Mouse (Mus musculus): ENCODE measurements around the gene 6720489N17Rik. TPM values are rescaled to one million over a fixed set of nuclear protein-coding genes. Genes with fewer than 3 reads are reported as not detected.
"Not testable (repeated sequence)": the region's sequence is repeated elsewhere in the genome, so short reads cannot be mapped to it uniquely, and the experiment has no call there.

The 6720489N17Rik gene
- polyA plus RNA-seq (2014; fragmentation: Nextera tagmentation; extraction: Ambion mirVana), result 16.6 and 20.0 TPM in 2 replicates

DNA sequence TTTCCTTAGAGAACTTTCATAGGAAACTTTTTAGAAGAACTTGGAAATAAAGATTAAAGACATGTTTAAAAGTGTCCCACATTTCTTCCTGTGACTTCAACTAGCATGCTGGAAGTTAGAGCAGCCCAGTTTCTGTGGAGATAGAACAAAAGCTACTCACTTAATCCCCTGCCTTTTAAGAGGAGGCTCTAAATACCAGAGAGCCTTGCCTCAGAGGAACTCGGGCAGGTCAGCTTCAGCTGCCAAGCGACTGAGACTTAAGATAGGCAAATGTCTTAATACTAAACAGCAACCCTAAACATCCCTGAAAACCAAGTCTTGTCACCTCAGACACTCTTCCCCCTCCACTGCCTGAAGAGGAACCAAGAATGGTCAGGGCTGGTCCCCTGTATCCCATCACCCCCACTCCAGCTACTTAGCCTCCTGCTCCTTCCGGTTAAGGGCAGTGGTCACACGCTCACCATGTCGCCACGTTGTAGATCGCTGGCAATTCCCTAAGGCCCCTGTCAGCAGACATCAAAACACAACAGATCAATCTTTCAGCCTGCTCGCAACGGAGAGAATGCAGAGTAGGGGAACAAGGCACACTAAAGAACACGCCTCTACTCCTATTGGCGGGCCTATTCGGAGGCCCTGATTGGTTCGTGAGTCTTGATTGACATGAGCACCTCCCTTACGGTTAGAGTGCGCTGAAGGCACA is at the start of gene 6720489N17Rik:
6720489N17Rik (minus strand) TSS at position 606 of the 700 bp plus-strand sequence.
- not testable (repeated sequence) for H3K4me1 ChIP-seq (ENCODE audit: control insufficient read depth, insufficient read depth, low read length)

DNA sequence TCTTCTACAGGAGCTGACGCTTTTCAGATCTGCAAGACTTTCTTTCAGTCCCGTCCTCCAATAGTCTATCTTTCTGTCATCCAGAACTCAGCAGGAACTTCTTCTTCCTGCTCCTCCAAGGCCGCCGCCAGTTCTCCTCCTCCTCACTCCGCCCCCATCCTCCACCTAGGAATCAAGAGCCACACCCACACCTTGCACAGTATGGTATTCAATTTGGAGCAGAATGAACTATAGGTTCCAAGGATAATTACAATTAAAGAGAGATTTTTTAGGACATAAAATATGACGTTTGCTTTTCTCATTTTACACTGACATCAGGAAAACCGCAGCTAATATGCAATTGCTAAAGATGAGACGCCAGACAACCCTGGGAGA is 29.4 kb upstream of the 6720489N17Rik start:
- Histone ChIP-seq H3K9ac (ENCODE audit: low read depth, low read length) (peak overlapping the region; percentile 63; the same call in 1 of the 2 replicates), H3K4me1 (ENCODE audit: control insufficient read depth, insufficient read depth, low read length) (no peaks in the 10 kb centered on the region), H3K36me3 (ENCODE audit: control insufficient read depth, insufficient read depth, low read length) (no peaks in the 10 kb centered on the region), H3K27me3 (ENCODE audit: control insufficient read depth, insufficient read depth, low read length) (no peaks in the 10 kb centered on the region), H3K4me3 (ENCODE audit: low read length) (peak overlapping the region; percentile 56), H3K9me3 (ENCODE audit: control insufficient read depth, low read length) (peaks cover 8% of the 10 kb centered on the region; the same call in 1 of the 2 replicates), H3K27ac (ENCODE audit: low read depth, low read length) (no peak overlapping the region), H3K4me2 (replicated peaks; ENCODE audit: low read depth, low read length) (peak overlapping the region; percentile 38)
- ATAC-seq (ENCODE audit: low FRiP score, low TSS enrichment), result peak; percentile 90
- 24% methylated on average over 8 of the region's 8 CpGs for whole genome bisulfite sequencing

More for the DNA sequence above, at the start of gene 6720489N17Rik:
- peak within 1 kb of the TSS; percentile 35; the same call in 1 of the 2 replicates for H3K9ac ChIP-seq (ENCODE audit: low read depth, low read length)
- ATAC-seq (ENCODE audit: low FRiP score, low TSS enrichment), result peak; percentile 100
- H3K4me2 ChIP-seq (replicated peaks; ENCODE audit: low read depth, low read length), result peak within 1 kb of the TSS; percentile 35
- H3K4me3 ChIP-seq (ENCODE audit: low read length), result peak within 1 kb of the TSS; percentile 39
- not testable (repeated sequence) for H3K36me3 ChIP-seq (ENCODE audit: control insufficient read depth, insufficient read depth, low read length); H3K27ac ChIP-seq (ENCODE audit: low read depth, low read length); H3K9me3 ChIP-seq (ENCODE audit: control insufficient read depth, low read length); H3K27me3 ChIP-seq (ENCODE audit: control insufficient read depth, insufficient read depth, low read length)
- 1% methylated on average over 15 of the region's 15 CpGs for WGBS

DNA sequence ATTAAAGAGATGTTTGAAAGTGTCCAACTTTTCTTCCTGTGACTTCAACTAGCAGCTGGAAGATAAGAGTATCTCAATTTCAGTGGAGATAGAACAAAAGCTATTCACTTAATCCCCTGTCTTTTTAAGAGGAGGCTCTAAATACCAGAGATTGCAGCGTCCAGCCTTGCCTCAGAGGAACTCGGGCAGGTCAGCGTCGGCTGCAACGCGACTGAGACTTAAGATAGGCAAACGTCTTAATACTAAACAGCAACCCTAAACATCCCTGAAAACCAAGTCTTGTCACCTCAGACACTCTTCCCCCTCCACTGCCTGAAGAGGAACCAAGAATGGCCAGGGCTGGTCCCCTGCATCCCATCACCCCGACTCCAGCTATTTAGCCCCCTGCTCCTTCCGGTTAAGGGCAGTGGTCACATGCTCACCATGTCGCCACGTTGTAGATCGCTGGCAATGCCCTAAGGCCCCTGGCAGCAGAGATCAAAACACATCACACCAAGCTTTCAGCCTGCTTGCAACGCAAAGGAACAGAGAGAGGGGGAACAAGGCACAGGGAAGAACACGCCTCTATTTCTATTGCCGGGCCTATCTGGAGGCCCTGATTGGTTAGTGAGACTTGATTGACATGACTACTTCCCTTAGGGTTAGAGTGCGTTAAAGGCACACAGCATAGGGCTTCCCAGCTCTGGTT is 28.8 kb upstream of the 6720489N17Rik start:
- Histone ChIP-seq H3K4me2 (replicated peaks; ENCODE audit: low read depth, low read length) (peak overlapping the region; percentile 38), H3K9ac (ENCODE audit: low read depth, low read length) (peak overlapping the region; percentile 63), H3K4me3 (ENCODE audit: low read length) (peak overlapping the region; percentile 56)
- H3K27me3 ChIP-seq (ENCODE audit: control insufficient read depth, insufficient read depth, low read length); H3K9me3 ChIP-seq (ENCODE audit: control insufficient read depth, low read length); H3K4me1 ChIP-seq (ENCODE audit: control insufficient read depth, insufficient read depth, low read length); H3K36me3 ChIP-seq (ENCODE audit: control insufficient read depth, insufficient read depth, low read length); H3K27ac ChIP-seq (ENCODE audit: low read depth, low read length): not testable (repeated sequence)
- peak; percentile 100 for ATAC-seq (ENCODE audit: low FRiP score, low TSS enrichment)
- WGBS, result under 1% methylated on average over 16 of the region's 16 CpGs

GRCm38 (mm10) chr13:62627071-62627470 is 3.1 kb upstream of the 6720489N17Rik start:
- not testable (repeated sequence) for H3K4me1 ChIP-seq (ENCODE audit: control insufficient read depth, insufficient read depth, low read length); H3K27ac ChIP-seq (ENCODE audit: low read depth, low read length); H3K9me3 ChIP-seq (ENCODE audit: control insufficient read depth, low read length); H3K4me3 ChIP-seq (ENCODE audit: low read length); H3K27me3 ChIP-seq (ENCODE audit: control insufficient read depth, insufficient read depth, low read length); H3K36me3 ChIP-seq (ENCODE audit: control insufficient read depth, insufficient read depth, low read length); ATAC-seq (ENCODE audit: low FRiP score, low TSS enrichment); H3K4me2 ChIP-seq (replicated peaks; ENCODE audit: low read depth, low read length); H3K9ac ChIP-seq (ENCODE audit: low read depth, low read length)
- 34% methylated on average over 1 of the region's 1 CpGs for WGBS

- Histone ChIP-seq H3K9ac (ENCODE audit: low read depth, low read length) (peak overlapping the region; percentile 18; the same call in 1 of the 2 replicates), H3K4me3 (ENCODE audit: low read length) (peak overlapping the region; percentile 39), H3K4me2 (replicated peaks; ENCODE audit: low read depth, low read length) (peak overlapping the region; percentile 35)
- not testable (repeated sequence) for H3K4me1 ChIP-seq (ENCODE audit: control insufficient read depth, insufficient read depth, low read length); H3K27me3 ChIP-seq (ENCODE audit: control insufficient read depth, insufficient read depth, low read length); H3K27ac ChIP-seq (ENCODE audit: low read depth, low read length); H3K9me3 ChIP-seq (ENCODE audit: control insufficient read depth, low read length); H3K36me3 ChIP-seq (ENCODE audit: control insufficient read depth, insufficient read depth, low read length)
- ATAC-seq (ENCODE audit: low FRiP score, low TSS enrichment), result peak; percentile 76; the same call in 1 of the 2 replicates
- 5% methylated on average over 7 of the region's 7 CpGs for WGBS
These were observed 289 bp upstream of the 6720489N17Rik start for GRCm38 (mm10) chr13:62624277-62624665.

DNA sequence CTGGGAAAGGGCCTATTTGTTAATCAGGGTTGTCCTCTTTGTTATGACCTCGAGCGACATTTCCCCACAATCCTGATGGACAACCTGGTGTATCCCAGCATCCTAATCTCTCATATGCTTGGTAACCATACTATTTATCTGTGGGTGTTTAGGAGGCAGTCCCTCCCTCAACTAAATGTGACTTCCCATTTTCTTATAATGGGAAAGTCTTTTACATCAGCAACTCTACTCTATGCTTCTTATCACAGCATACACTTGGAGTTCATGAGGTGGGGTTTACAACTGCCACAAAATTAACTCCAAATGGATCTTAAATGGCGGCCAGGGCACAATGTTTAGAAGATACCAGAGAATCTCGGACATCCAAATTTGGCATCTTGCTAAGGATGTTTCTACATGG is 6.5 kb downstream of the 6720489N17Rik start:
- not testable (repeated sequence) for H3K9me3 ChIP-seq (ENCODE audit: control insufficient read depth, low read length); H3K4me1 ChIP-seq (ENCODE audit: control insufficient read depth, insufficient read depth, low read length); H3K9ac ChIP-seq (ENCODE audit: low read depth, low read length); H3K27ac ChIP-seq (ENCODE audit: low read depth, low read length); H3K4me2 ChIP-seq (replicated peaks; ENCODE audit: low read depth, low read length); H3K27me3 ChIP-seq (ENCODE audit: control insufficient read depth, insufficient read depth, low read length); H3K36me3 ChIP-seq (ENCODE audit: control insufficient read depth, insufficient read depth, low read length); H3K4me3 ChIP-seq (ENCODE audit: low read length); ATAC-seq (ENCODE audit: low FRiP score, low TSS enrichment)
- WGBS, result 93% methylated on average over 4 of the region's 4 CpGs

GRCm38 (mm10) chr13:62571099-62571498 is 52.9 kb downstream of the 6720489N17Rik start, which contains the start of gene Zfp934:
Gene Zfp934 (minus strand): TSS chr13:62571199.
- H3K36me3 ChIP-seq (ENCODE audit: control insufficient read depth, insufficient read depth, low read length); H3K27me3 ChIP-seq (ENCODE audit: control insufficient read depth, insufficient read depth, low read length); H3K9me3 ChIP-seq (ENCODE audit: control insufficient read depth, low read length); H3K27ac ChIP-seq (ENCODE audit: low read depth, low read length); ATAC-seq (ENCODE audit: low FRiP score, low TSS enrichment); H3K4me3 ChIP-seq (ENCODE audit: low read length); H3K4me2 ChIP-seq (replicated peaks; ENCODE audit: low read depth, low read length); H3K9ac ChIP-seq (ENCODE audit: low read depth, low read length); H3K4me1 ChIP-seq (ENCODE audit: control insufficient read depth, insufficient read depth, low read length): not testable (repeated sequence)
- WGBS, result 93% methylated on average over 3 of the region's 6 CpGs

GRCm38 (mm10) chr13:62561696-62562095 is 62.3 kb downstream of the 6720489N17Rik start:
- WGBS, result 26% methylated on average over 1 of the region's 1 CpGs
- H3K27ac ChIP-seq (ENCODE audit: low read depth, low read length); H3K9ac ChIP-seq (ENCODE audit: low read depth, low read length); H3K9me3 ChIP-seq (ENCODE audit: control insufficient read depth, low read length); H3K36me3 ChIP-seq (ENCODE audit: control insufficient read depth, insufficient read depth, low read length); H3K4me2 ChIP-seq (replicated peaks; ENCODE audit: low read depth, low read length); H3K27me3 ChIP-seq (ENCODE audit: control insufficient read depth, insufficient read depth, low read length); H3K4me3 ChIP-seq (ENCODE audit: low read length); ATAC-seq (ENCODE audit: low FRiP score, low TSS enrichment); H3K4me1 ChIP-seq (ENCODE audit: control insufficient read depth, insufficient read depth, low read length): not testable (repeated sequence)

Data from kidney, embryonic 14.5 days (tissue).